Mouse (Mus musculus) midbrain, embryonic 16.5 days (tissue): ENCODE measurements around the gene Cpn1. TPM values are rescaled to one million over a fixed set of nuclear protein-coding genes. Genes with fewer than 3 reads are reported as not detected.

Experiments used
- ATAC-seq: fragments of 200-750 bp; cut with Nextera tagmentation; 2 replicates; pipeline ENCODE4 v1.8.0; 2017; ENCODE audit warnings: moderate TSS enrichment
- H3K27ac ChIP-seq: fragments of 300-500 bp; sonication (generic); 2 replicates; pipeline ENCODE4 v1.5.1; 2014; ENCODE audit warnings: mild to moderate bottlenecking, low read length, mixed read lengths
- H3K27me3 ChIP-seq: fragments of 300-500 bp; sonication (generic); 2 replicates; pipeline ENCODE4 v1.6.1; 2014; ENCODE audit warnings: low read depth, low read length, mixed read lengths; ENCODE audit not compliant: control insufficient read depth, insufficient read depth
- H3K36me3 ChIP-seq: fragments of 300-500 bp; sonication (generic); 2 replicates; pipeline ENCODE4 v1.6.1; 2014; ENCODE audit warnings: mild to moderate bottlenecking, low read length, moderate library complexity, mixed read lengths; ENCODE audit not compliant: control insufficient read depth, insufficient read depth
- H3K4me1 ChIP-seq: fragments of 300-500 bp; sonication (generic); 2 replicates; pipeline ENCODE4 v1.6.1; 2014; ENCODE audit warnings: mild to moderate bottlenecking, low read length, mixed read lengths; ENCODE audit not compliant: control insufficient read depth, insufficient read depth
- H3K4me2 ChIP-seq: fragments of 300-500 bp; sonication (generic); 2 replicates; pipeline ENCODE4 v1.6.1; 2014; ENCODE audit warnings: mild to moderate bottlenecking, low read length, mixed read lengths
- H3K4me3 ChIP-seq: fragments of 300-500 bp; sonication (generic); 2 replicates; pipeline ENCODE4 v1.5.1; 2014; ENCODE audit warnings: low read depth, mild to moderate bottlenecking, low read length, moderate library complexity, mixed read lengths
- H3K9ac ChIP-seq: fragments of 300-500 bp; sonication (generic); 2 replicates; pipeline ENCODE4 v1.6.1; 2014; ENCODE audit warnings: low read depth, low read length, mixed read lengths
- H3K9me3 ChIP-seq: fragments of 300-500 bp; sonication (generic); replicated peaks from 2 replicates; pipeline ENCODE4 v1.6.1; 2014; ENCODE audit warnings: mild to moderate bottlenecking, low read length, mixed read lengths; ENCODE audit not compliant: control insufficient read depth, poor library complexity, severe bottlenecking
- WGBS: fragments of 180-500 bp; shearing (Covaris S2); extraction: QIAGEN DNeasy Blood & Tissue Kit; methylation state at CpG from one replicate; pipeline ENCODE4 v1.1.7; 2014; 5-methylcytosine and 5-hydroxymethylcytosine counted together
- polyA plus RNA-seq: library from polyadenylated mRNA; unstranded; fragments of >200 nt; fragmentation: Nextera tagmentation; extraction: Ambion mirVana; gene quantifications from 2 replicates; pipeline ENCODE4 v1.2.1, GENCODE M21; 2015

Cpn1 gene
- polyA plus RNA-seq = 0.37 and 0.39 TPM in 2 replicates

DNA sequence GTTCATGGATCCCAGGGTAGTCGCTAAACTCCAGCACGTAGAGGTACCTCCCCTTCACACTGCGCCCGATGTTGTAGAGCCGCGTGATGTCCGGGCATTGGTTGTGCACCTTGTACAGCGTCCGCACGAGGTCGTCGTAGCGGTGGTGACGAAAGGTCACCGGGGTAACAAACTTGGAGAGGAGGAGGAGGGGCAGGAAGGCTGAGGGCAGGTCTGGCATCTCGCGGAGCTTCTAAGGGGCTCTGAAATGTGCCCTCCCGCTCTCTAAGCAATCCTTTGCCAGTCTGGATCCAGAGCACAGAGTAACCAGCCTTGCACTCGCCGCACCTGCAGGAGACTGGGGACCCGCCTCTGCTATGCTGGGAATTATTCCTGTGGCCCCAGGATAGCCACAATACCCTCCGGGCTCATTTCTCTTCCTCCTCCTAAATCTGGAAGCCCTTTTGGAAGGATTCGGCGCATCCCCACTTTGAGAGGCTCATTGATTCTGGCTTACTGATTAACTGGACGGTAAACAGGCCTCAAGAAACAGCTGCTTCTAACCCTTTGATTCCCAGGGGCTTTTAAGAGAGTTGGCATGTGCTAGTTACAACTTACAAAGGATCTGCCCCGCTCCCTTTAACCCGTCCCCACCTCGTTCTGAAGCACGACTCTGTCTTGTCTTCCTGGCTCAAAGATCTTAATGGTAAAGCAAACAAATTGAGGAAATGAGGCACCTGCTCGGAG, at the start of gene Cpn1:
TSS of gene Cpn1 (minus strand) at position 488 of the 726 bp plus-strand sequence.
- Histone ChIP-seq H3K27me3 (no peaks in the 10 kb centered on the region; the same call in 1 of the 2 replicates), H3K4me1 (peaks cover 5% of the 10 kb centered on the region; the same call in 1 of the 2 replicates), H3K4me3 (peak within 1 kb of the TSS; percentile 24), H3K36me3 (no peaks in the 10 kb centered on the region), H3K9me3 (no peaks in the 10 kb centered on the region), H3K4me2 (peak within 1 kb of the TSS; percentile 40), H3K9ac (no peak within 1 kb of the TSS; the same call in 1 of the 2 replicates), H3K27ac (no peak within 1 kb of the TSS)
- no peak for ATAC-seq
- 15% methylated on average over 30 of the region's 30 CpGs for WGBS

DNA sequence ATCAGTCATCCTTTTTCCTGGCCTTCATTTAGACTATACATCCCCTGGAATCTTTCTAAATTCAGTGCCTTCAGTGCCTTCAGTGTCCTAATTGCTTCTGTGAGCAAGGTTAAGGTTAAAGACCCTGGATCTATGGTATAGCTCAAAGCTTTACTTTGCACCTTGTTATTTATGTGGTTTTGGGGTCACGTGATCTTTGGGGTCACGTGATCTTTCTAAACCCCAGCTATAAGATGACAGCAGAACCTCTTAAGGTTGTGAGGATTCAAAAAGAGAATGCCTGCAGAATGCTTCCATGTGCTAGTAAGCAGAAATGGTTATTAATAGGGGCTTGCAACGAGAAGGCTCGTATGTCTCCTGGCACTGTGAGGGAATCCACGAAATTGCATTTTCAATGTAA, 47.0 kb upstream of the Cpn1 start:
- peaks cover 10% of the 10 kb centered on the region for H3K36me3 ChIP-seq
- H3K27ac ChIP-seq = no peak overlapping the region
- no peaks in the 10 kb centered on the region for H3K9me3 ChIP-seq
- H3K27me3 ChIP-seq = no peaks in the 10 kb centered on the region
- no peaks in the 10 kb centered on the region for H3K4me1 ChIP-seq
- no peak overlapping the region for H3K9ac ChIP-seq
- no peak overlapping the region for H3K4me3 ChIP-seq
- WGBS = 94% methylated on average over 5 of the region's 5 CpGs
- ATAC-seq = no peak
- no peak overlapping the region for H3K4me2 ChIP-seq

DNA sequence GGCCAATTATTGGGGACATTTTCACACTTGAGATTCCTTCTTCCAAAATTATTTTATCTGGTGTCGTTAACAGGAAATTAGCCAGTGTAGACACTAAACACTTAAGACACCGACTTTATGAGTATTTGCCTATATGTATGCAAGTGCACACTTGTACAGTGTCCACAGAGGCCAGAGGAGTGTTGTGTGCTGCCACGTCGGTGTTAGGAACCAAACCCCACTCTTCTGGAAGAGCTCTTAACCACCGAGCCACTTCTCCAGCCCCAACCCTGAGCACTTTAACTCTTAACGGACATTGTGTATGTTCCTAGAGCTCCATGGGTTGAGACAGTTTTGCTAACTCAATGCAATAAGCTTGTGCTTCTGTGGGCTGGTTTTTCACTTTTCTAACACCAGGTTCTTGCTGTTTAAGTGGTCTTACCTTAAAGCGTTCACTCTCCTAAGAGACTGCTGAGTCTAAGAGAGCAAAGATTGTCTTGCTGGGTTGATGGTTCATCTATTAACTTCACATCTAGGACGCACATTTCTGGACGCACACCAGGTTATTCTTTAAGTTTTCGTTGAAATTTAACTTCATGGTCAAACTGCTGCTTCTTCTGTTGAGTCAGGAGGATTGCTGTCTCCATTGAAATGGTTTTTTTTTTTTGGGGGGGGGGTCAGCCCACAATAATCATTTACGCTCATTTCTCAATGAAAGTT, 45.8 kb upstream of the Cpn1 start:
- ATAC-seq = no peak
- 95% methylated on average over 11 of the region's 11 CpGs for WGBS
- H3K27me3 ChIP-seq = no peaks in the 10 kb centered on the region

DNA sequence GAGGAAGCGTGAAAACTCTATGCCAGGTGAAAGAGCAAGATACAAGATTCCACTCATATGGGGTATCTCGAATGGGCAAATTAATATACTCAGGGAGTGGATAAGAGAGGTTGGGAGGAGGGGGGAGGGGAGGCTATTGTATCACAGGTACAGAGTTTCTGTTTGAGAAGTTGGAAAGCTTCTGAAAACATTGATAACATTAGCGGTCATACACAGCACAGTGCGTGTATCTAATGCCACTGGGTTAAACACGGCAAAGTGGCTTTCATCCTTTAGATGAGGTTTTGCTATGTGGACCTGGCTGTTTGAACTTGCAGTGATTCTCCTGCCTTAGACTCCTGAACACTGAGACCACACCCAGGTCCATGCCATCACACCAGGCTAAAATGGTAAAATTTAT, 43.7 kb upstream of the Cpn1 start:
- no peaks in the 10 kb centered on the region for H3K4me1 ChIP-seq
- no peak overlapping the region for H3K4me2 ChIP-seq
- no peak overlapping the region for H3K9ac ChIP-seq
- no peak overlapping the region for H3K27ac ChIP-seq
- 94% methylated on average over 5 of the region's 5 CpGs for WGBS
- no peaks in the 10 kb centered on the region for H3K9me3 ChIP-seq
- ATAC-seq = no peak
- no peaks in the 10 kb centered on the region for H3K27me3 ChIP-seq
- H3K36me3 ChIP-seq = no peaks in the 10 kb centered on the region
- no peak overlapping the region for H3K4me3 ChIP-seq

More for the DNA sequence above, 45.8 kb upstream of the Cpn1 start:
- Histone ChIP-seq H3K36me3 (peaks cover 8% of the 10 kb centered on the region), H3K27ac (no peak overlapping the region), H3K9me3 (no peaks in the 10 kb centered on the region), H3K4me1 (no peaks in the 10 kb centered on the region), H3K4me3 (no peak overlapping the region), H3K4me2 (no peak overlapping the region), H3K9ac (no peak overlapping the region)

DNA sequence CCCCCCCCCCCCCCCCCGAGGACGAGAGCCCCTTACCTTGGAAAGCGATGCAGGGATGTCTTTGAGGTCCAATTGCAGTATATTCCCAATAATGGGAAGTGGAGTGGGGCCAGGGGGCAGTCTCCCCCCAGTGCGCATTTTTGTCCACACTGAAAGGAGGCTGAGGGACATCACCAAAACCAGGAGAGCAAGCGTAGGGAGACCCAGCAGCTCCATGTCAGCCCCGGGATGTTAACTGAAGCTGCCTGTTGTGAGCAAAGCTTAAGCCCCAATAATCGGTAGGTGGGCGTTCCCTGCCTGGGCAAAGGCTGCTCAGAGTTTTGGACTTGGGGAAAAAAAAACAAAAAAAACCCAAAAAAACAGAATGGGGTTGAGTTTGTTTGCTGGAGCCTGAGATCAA, 42.6 kb upstream of the Cpn1 start, which contains the start of gene Cyp2c23:
TSS of gene Cyp2c23 (minus strand) at position 237 of the 400 bp plus-strand sequence.
- Histone ChIP-seq H3K27ac (no peak within 1 kb of the TSS), H3K27me3 (no peaks in the 10 kb centered on the region), H3K36me3 (no peaks in the 10 kb centered on the region), H3K9ac (no peak within 1 kb of the TSS), H3K4me2 (no peak within 1 kb of the TSS), H3K9me3 (no peaks in the 10 kb centered on the region), H3K4me3 (no peak within 1 kb of the TSS), H3K4me1 (no peaks in the 10 kb centered on the region)
- 72% methylated on average over 7 of the region's 8 CpGs for WGBS
- no peak for ATAC-seq

DNA sequence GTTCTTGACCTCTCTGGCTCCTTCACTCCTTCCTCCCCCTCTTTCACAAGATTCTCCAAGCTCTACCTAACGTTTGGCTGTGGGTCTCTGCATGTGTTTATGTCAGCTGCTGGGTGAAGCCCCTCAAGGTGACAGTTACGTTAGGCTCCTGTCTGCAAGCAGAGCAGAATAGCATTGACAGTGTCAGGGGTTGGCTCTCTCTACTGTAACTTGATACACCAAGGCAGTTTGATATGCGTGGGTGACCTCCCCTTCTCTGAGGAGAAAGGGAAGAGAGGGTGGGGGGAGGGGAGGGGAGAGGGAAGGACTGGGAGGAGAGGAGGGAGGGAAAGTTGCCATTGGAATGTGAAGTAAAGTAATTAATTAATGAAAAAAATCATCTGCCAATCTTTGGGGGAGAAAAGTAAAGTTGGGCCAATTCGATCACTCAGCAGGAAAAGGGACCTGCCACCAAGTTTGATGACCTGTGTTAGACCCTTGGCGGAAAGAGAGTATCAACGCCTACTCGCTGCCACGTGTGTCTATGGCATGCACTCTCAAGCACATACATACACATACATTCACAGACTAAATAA, 40.7 kb upstream of the Cpn1 start:
- Histone ChIP-seq H3K4me1 (no peaks in the 10 kb centered on the region), H3K36me3 (no peaks in the 10 kb centered on the region), H3K4me3 (no peak overlapping the region), H3K9me3 (no peaks in the 10 kb centered on the region), H3K27me3 (no peaks in the 10 kb centered on the region), H3K9ac (no peak overlapping the region), H3K27ac (no peak overlapping the region), H3K4me2 (no peak overlapping the region)
- 70% methylated on average over 8 of the region's 8 CpGs for WGBS
- no peak for ATAC-seq

DNA sequence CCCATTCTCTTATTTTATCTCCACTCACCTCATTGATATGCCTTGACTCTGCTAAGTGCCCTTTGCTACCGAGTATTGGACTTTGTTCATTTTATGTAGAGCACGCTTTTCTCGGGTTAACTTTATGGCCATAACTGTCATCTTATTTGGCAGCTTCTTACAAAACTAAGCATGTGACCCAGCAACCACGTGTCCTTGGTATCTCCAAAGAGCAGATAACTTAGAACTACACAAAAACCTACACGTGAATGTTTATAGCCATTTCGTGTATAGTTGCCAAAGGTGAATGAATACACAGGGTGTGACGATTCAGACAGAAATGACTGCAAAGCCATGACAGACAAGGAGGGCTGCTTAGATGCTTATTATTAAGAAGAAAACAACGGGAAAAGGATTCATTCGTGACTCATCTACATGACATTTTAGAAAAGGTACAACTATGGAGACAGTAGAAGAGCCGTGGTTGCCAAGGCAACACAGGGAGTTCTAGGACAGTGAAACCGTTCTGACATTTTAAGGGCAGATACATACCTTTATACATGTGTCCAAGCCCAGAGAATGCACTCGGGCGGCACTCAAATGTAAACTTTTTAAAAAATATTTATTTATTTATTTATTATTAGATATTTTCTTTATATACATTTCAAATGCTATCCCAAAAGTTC, 38.7 kb upstream of the Cpn1 start:
- Histone ChIP-seq H3K4me2 (no peak overlapping the region), H3K4me3 (no peak overlapping the region), H3K27me3 (no peaks in the 10 kb centered on the region), H3K9me3 (no peaks in the 10 kb centered on the region), H3K9ac (no peak overlapping the region), H3K36me3 (no peaks in the 10 kb centered on the region), H3K4me1 (no peaks in the 10 kb centered on the region), H3K27ac (no peak overlapping the region)
- 85% methylated on average over 13 of the region's 13 CpGs for WGBS
- no peak for ATAC-seq

DNA sequence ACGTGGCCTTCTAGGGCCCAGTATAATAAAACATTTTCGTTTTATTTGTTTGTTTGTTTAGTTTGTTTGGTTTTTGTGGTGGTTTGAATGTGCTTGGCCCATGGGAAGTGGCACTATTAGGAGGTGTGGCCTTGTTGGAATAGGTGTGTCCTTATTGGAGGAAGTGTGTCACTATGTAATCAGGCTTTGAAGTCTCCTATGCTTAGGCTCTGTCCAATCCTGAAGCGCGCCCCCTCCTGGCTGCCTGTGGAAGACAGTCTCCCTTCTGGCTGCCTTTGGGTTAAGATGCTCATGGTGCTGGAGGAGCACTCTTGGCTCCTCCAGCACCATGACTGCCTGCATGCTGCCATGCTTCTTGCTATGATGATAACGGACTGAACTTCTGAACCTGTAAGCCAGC, 36.7 kb upstream of the Cpn1 start:
- Histone ChIP-seq H3K36me3 (no peaks in the 10 kb centered on the region), H3K27ac (no peak overlapping the region), H3K4me1 (no peaks in the 10 kb centered on the region), H3K9me3 (no peaks in the 10 kb centered on the region), H3K4me3 (no peak overlapping the region), H3K9ac (no peak overlapping the region), H3K4me2 (no peak overlapping the region), H3K27me3 (no peaks in the 10 kb centered on the region)
- 71% methylated on average over 5 of the region's 5 CpGs for WGBS
- no peak for ATAC-seq
